28 mouse cellular contexts compared by ENCODE assay signal in the genomic region with DNA sequence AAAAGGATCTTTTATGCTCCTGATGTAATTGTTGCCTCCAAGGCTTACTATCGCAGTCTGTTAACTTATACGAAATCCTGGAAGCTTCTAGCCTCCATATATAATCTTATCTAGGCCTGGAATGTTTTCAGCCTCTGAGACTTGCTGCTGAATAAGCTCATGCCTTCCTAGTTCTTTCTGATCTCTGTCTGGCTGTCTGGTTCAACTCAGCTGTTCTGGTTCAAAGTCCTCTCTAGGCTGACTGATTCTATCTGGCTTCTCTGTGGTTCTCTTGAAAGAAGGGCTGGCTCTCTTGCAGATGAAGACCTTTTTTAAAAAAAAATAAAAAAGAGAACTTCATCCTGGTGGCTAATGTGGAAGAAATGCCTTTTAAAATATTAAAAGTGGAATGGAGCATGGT. TPM values are rescaled to one million over a fixed set of nuclear protein-coding genes. Genes with fewer than 3 reads are reported as not detected.
DNase-seq lines count a peak whose midpoint lies in the region; ATAC-seq and TF ChIP-seq lines count a peak whose summit lies in the region.
"Had no signal": no experiment of that assay in that cellular context is flagged by ENCODE, and none has a peak within 500 bp of the region (broad histone marks: within the 10 kb centered on the region; RNA-seq: fewer than 3 reads in every experiment).

No protein-coding gene starts in this region.

- H3K4me3 ChIP-seq in heart, embryonic 10.5 days: no peak overlapping the region
- H3K4me3 ChIP-seq in heart, adult 2 months: no peak overlapping the region
- H3K4me3 ChIP-seq in kidney, embryonic 14.5 days (ENCODE audit: low read length): no peak overlapping the region
- no peak overlapping the region for H3K4me3 ChIP-seq in intestine, embryonic 15.5 days (replicated peaks)
- H3K4me3 ChIP-seq: embryonic facial prominence, embryonic 12.5 days; forebrain, embryonic 15.5 days; hindbrain, embryonic 10.5 days; hindbrain, embryonic 15.5 days; layer of hippocampus, adult 2 months; neural tube, embryonic 15.5 days; stomach, embryonic 15.5 days had no signal

- no peak overlapping the region for H3K4me2 ChIP-seq in kidney, embryonic 14.5 days (replicated peaks; ENCODE audit: low read depth, low read length)
- H3K4me2 ChIP-seq in intestine, embryonic 15.5 days (replicated peaks): no peak overlapping the region
- H3K4me2 ChIP-seq: embryonic facial prominence, embryonic 12.5 days; forebrain, embryonic 15.5 days; hindbrain, embryonic 15.5 days; neural tube, embryonic 15.5 days; stomach, embryonic 15.5 days had no signal

- no peak for ATAC-seq in kidney, embryonic 14.5 days (ENCODE audit: low FRiP score, low TSS enrichment)
- ATAC-seq in intestine, embryonic 15.5 days: peak; percentile 75
- ATAC-seq: forebrain, embryonic 15.5 days; inflammation-experienced regulatory T-cells, adult 6 months had no signal

- peak overlapping the region; percentile 67; the same call in 1 of the 2 replicates for H3K27ac ChIP-seq in heart, embryonic 10.5 days
- no peak overlapping the region for H3K27ac ChIP-seq in heart, adult 2 months
- H3K27ac ChIP-seq in kidney, embryonic 14.5 days (ENCODE audit: low read depth, low read length): no peak overlapping the region
- no peak overlapping the region for H3K27ac ChIP-seq in intestine, embryonic 15.5 days
- H3K27ac ChIP-seq: embryonic facial prominence, embryonic 12.5 days; forebrain, embryonic 15.5 days; hindbrain, embryonic 10.5 days; hindbrain, embryonic 15.5 days; layer of hippocampus, adult 2 months; liver, embryonic 14.5 days; neural tube, embryonic 15.5 days; stomach, embryonic 15.5 days had no signal

- H3K36me3 ChIP-seq in heart, embryonic 10.5 days: no peaks in the 10 kb centered on the region
- H3K36me3 ChIP-seq in heart, adult 2 months (ENCODE audit: control insufficient read depth, insufficient read depth, low read length): no peaks in the 10 kb centered on the region
- H3K36me3 ChIP-seq in kidney, embryonic 14.5 days (ENCODE audit: control insufficient read depth, insufficient read depth, low read length): no peaks in the 10 kb centered on the region
- no peaks in the 10 kb centered on the region for H3K36me3 ChIP-seq in intestine, embryonic 15.5 days
- H3K36me3 ChIP-seq: embryonic facial prominence, embryonic 12.5 days; forebrain, embryonic 15.5 days; hindbrain, embryonic 10.5 days; hindbrain, embryonic 15.5 days; neural tube, embryonic 15.5 days; stomach, embryonic 15.5 days had no signal

- no peaks in the 10 kb centered on the region for H3K79me2 ChIP-seq in heart, adult 2 months (replicated peaks; ENCODE audit: control insufficient read depth, insufficient read depth, low read length)

- H3K9ac ChIP-seq in heart, adult 2 months (ENCODE audit: low read depth, low read length): no peak overlapping the region
- H3K9ac ChIP-seq in kidney, embryonic 14.5 days (ENCODE audit: low read depth, low read length): no peak overlapping the region
- H3K9ac ChIP-seq in intestine, embryonic 15.5 days: no peak overlapping the region
- H3K9ac ChIP-seq: embryonic facial prominence, embryonic 12.5 days; forebrain, embryonic 15.5 days; hindbrain, embryonic 15.5 days; liver, embryonic 14.5 days; neural tube, embryonic 15.5 days; stomach, embryonic 15.5 days had no signal

- TF ChIP-seq POLR2A in heart, adult 2 months (IDR thresholded peaks at IDR 0.05; ENCODE audit: insufficient read depth, low read depth, low read length): no peak

- intact Hi-C loops in heart, adult 2 months (cut with DNase I): no loop called here

- WGBS in heart, embryonic 10.5 days: 30% methylated on average over 2 of the region's 2 CpGs
- WGBS in heart, adult 2 months: 44% methylated on average over 2 of the region's 2 CpGs
- WGBS in kidney, embryonic 14.5 days: 79% methylated on average over 2 of the region's 2 CpGs
- 43% methylated on average over 2 of the region's 2 CpGs for WGBS in intestine, embryonic 15.5 days

- DNase-seq in heart, embryonic 10.5 days (ENCODE audit: low spot score): no peak
- no peak for DNase-seq in heart, adult 2 months
- DNase-seq in kidney, adult 8-10 months: peak; percentile 28 to 32
- DNase-seq in kidney, postnatal 14 days: peak; percentile 13
- no peak for DNase-seq in right cerebral cortex, postnatal 4 days
- no peak for DNase-seq in layer of hippocampus, adult 9-11 months
- DNase-seq: adrenal gland, postnatal 10 days; cerebellum, adult 8-10 months; cerebellum, postnatal 36 days; gastrocnemius, postnatal 36 days; left cerebral cortex, postnatal 4 days; lung, adult 2 months; lung, postnatal 10 days; midbrain, embryonic 14.5 days; retina, postnatal 1 day; right cerebral cortex, postnatal 14 days had no signal

- no peaks in the 10 kb centered on the region for H3K27me3 ChIP-seq in heart, embryonic 10.5 days (ENCODE audit: insufficient read depth, poor library complexity, severe bottlenecking)
- H3K27me3 ChIP-seq in heart, adult 2 months (ENCODE audit: control insufficient read depth, insufficient read depth, low read length): no peaks in the 10 kb centered on the region
- no peaks in the 10 kb centered on the region for H3K27me3 ChIP-seq in kidney, embryonic 14.5 days (ENCODE audit: control insufficient read depth, insufficient read depth, low read length)
- H3K27me3 ChIP-seq in intestine, embryonic 15.5 days (replicated peaks): no peaks in the 10 kb centered on the region
- H3K27me3 ChIP-seq: embryonic facial prominence, embryonic 12.5 days; forebrain, embryonic 15.5 days; hindbrain, embryonic 15.5 days; neural tube, embryonic 15.5 days; Patski; stomach, embryonic 15.5 days had no signal

- TF ChIP-seq EP300 in heart, adult 2 months (IDR thresholded peaks at IDR 0.05; ENCODE audit: insufficient read depth, low read depth, low read length): no peak

- no peaks in the 10 kb centered on the region for H3K9me3 ChIP-seq in heart, embryonic 10.5 days
- no peaks in the 10 kb centered on the region for H3K9me3 ChIP-seq in kidney, embryonic 14.5 days (ENCODE audit: control insufficient read depth, low read length)
- no peaks in the 10 kb centered on the region for H3K9me3 ChIP-seq in intestine, embryonic 15.5 days
- H3K9me3 ChIP-seq: embryonic facial prominence, embryonic 12.5 days; forebrain, embryonic 15.5 days; hindbrain, embryonic 10.5 days; hindbrain, embryonic 15.5 days; neural tube, embryonic 15.5 days; stomach, embryonic 15.5 days had no signal

- no peak for TF ChIP-seq CTCF in heart, adult 2 months (IDR thresholded peaks at IDR 0.05)

- peaks cover 20% of the 10 kb centered on the region for H3K4me1 ChIP-seq in heart, embryonic 10.5 days
- H3K4me1 ChIP-seq in heart, adult 2 months (ENCODE audit: control insufficient read depth, insufficient read depth, low read length): no peaks in the 10 kb centered on the region
- peaks cover 11% of the 10 kb centered on the region for H3K4me1 ChIP-seq in kidney, embryonic 14.5 days (ENCODE audit: control insufficient read depth, insufficient read depth, low read length)
- H3K4me1 ChIP-seq in intestine, embryonic 15.5 days (replicated peaks): peaks cover 15% of the 10 kb centered on the region; the same call in 1 of the 2 replicates
- H3K4me1 ChIP-seq: forebrain, embryonic 15.5 days; neural tube, embryonic 15.5 days had no signal

RNA-seq across cellular contexts. Expression of a gene that starts 26.6 kb away (rescaled TPM):
- 131 and 171 TPM in 2 replicates for polyA plus RNA-seq in heart, embryonic 10.5 days (2016; fragmentation: Nextera tagmentation; extraction: Ambion mirVana)
- 1 to 10 TPM; 2.7 to 5.0 TPM for total RNA-seq in heart, adult 2 months (2021)
- polyA plus RNA-seq in heart, adult 2 months (2012; rRNA removed): 1.3 and 2.1 TPM in 2 replicates
- polyA plus RNA-seq in kidney, embryonic 14.5 days (2014; fragmentation: Nextera tagmentation; extraction: Ambion mirVana): 146 and 181 TPM in 2 replicates
- 96.9 and 106 TPM in 2 replicates for polyA plus RNA-seq in intestine, embryonic 15.5 days (2015; fragmentation: Nextera tagmentation; extraction: Ambion mirVana)

Comparison
In these comparisons a context has a peak if more than half of its experiments do, and no peak if none do; other contexts are left out.
1. RNA of a gene that starts 26.6 kb away (polyA plus RNA-seq): 146 to 181 TPM in kidney, embryonic 14.5 days, 131 to 171 TPM in heart, embryonic 10.5 days and 96.9 to 106 TPM in intestine, embryonic 15.5 days; 1.3 to 2.1 TPM in heart, adult 2 months; every median in the first group is over 10 times any median in the second.
2. DNase-seq: peak in kidney, adult 8-10 months (2 of 2) and kidney, postnatal 14 days (single experiment); none in heart, embryonic 10.5 days (single experiment), heart, adult 2 months (0 of 2), right cerebral cortex, postnatal 4 days (single experiment) and layer of hippocampus, adult 9-11 months (single experiment).